In the genomic region with DNA sequence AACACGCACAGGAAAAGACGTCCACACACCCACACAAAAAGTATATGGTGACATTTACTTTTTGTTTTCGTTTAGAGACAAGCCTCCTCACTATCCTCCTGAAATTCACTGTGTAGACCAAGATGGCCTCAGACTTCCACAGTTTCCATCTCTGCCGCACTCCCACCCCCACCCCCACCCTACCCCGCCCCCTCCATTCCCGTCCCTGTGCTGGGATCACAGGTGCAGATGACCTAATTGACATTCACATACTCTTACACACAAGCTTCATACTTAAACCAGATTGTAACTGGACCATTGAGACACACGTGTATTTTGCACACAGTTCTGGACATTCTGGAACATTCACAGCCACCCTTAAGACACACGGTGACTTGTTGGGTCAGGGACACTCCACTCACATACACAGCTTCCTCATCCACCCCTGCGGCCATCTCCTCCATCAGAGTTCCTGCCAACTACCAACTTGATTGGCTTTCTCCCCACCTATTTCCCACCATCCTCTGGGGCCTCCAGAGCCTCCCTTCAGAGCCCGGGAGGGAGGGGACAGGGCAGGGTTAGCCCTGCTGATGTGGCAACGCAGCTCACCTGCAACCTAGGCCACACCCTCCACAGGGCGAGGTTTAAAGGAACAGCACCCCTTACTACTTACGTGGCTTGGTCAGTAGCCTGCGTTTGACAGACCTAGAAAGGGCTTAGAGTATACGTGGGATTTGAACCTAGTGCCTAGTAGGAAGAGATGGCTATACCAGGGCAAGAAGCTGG, we compare ENCODE assay signal across 8 mouse cellular contexts. TPM values are rescaled to one million over a fixed set of nuclear protein-coding genes. Genes with fewer than 3 reads are reported as not detected.
DNase-seq lines count a peak whose midpoint lies in the region; ATAC-seq and TF ChIP-seq lines count a peak whose summit lies in the region.

No protein-coding gene starts in this region.

- DNase-seq in urinary bladder, adult 18-20 months (ENCODE audit: low spot score in 2 of 2), result peak; percentile 75 to 77
- no peak for DNase-seq in urinary bladder, postnatal 10 days (ENCODE audit: low spot score)
- peak; percentile 84 for DNase-seq in intestine, embryonic 14.5 days (ENCODE audit: low spot score)
- peak; percentile 73 for DNase-seq in liver, postnatal 0 days
- peak; percentile 90 for DNase-seq in yolk sac, embryonic 10.5 days (ENCODE audit: low spot score)
- no peak for DNase-seq in gastrocnemius, adult 18-20 months (ENCODE audit: low spot score)
- DNase-seq in right cerebral cortex, postnatal 36 days (ENCODE audit: low spot score in 2 of 2), result no peak

- H3K4me3 ChIP-seq in intestine, embryonic 14.5 days (ENCODE audit: low read depth, low read length), result peak overlapping the region; percentile 8; the same call in 1 of the 2 replicates
- 0 out of 2 replicates have a peak overlapping the region, but pooled peaks have one; percentile 6 for H3K4me3 ChIP-seq in liver, postnatal 0 days (ENCODE audit: low read depth, low read length)
- H3K4me3 ChIP-seq in forebrain, embryonic 13.5 days, result no peak overlapping the region

- 18% methylated on average over 15 of the region's 15 CpGs for WGBS in intestine, embryonic 14.5 days
- WGBS in liver, postnatal 0 days (ENCODE audit: insufficient replicate concordance), result 28% methylated on average over 15 of the region's 15 CpGs
- 27% methylated on average over 15 of the region's 15 CpGs for WGBS in forebrain, embryonic 13.5 days

- H3K36me3 ChIP-seq in intestine, embryonic 14.5 days (ENCODE audit: control insufficient read depth, insufficient read depth, low read length), result no peaks in the 10 kb centered on the region
- H3K36me3 ChIP-seq in liver, postnatal 0 days (replicated peaks; ENCODE audit: insufficient read depth, low read length), result no peaks in the 10 kb centered on the region
- no peaks in the 10 kb centered on the region for H3K36me3 ChIP-seq in forebrain, embryonic 13.5 days (ENCODE audit: poor library complexity, severe bottlenecking)

- 0 out of 2 replicates have a peak, but pooled peaks have one; percentile 40 for TF ChIP-seq EP300 in liver, postnatal 0 days (IDR thresholded peaks at IDR 0.05; ENCODE audit: low read depth)

- ATAC-seq in intestine, embryonic 14.5 days (replicated peaks; ENCODE audit: low FRiP score, low TSS enrichment, low read depth), result peak; percentile 91
- ATAC-seq in liver, postnatal 0 days, result peak; percentile 95
- ATAC-seq in forebrain, embryonic 13.5 days, result no peak

- 0 out of 2 replicates have a peak overlapping the region, but pooled peaks have one; percentile 11 for H3K27ac ChIP-seq in intestine, embryonic 14.5 days (ENCODE audit: low read depth)
- H3K27ac ChIP-seq in liver, postnatal 0 days (ENCODE audit: low read depth), result peak overlapping the region; percentile 76
- no peak overlapping the region for H3K27ac ChIP-seq in forebrain, embryonic 13.5 days

- TF ChIP-seq CTCF in liver, postnatal 0 days (IDR thresholded peaks at IDR 0.05; ENCODE audit: low read depth), result no peak

- no peaks in the 10 kb centered on the region for H3K9me3 ChIP-seq in intestine, embryonic 14.5 days (ENCODE audit: control insufficient read depth, low read length)
- no peaks in the 10 kb centered on the region for H3K9me3 ChIP-seq in liver, postnatal 0 days (ENCODE audit: low read length)
- no peaks in the 10 kb centered on the region for H3K9me3 ChIP-seq in forebrain, embryonic 13.5 days (replicated peaks)

- 0 out of 2 replicates have a peak overlapping the region, but pooled peaks have one; percentile 13 for H3K9ac ChIP-seq in intestine, embryonic 14.5 days (ENCODE audit: low read length)
- no peak overlapping the region for H3K9ac ChIP-seq in liver, postnatal 0 days (replicated peaks)
- H3K9ac ChIP-seq in forebrain, embryonic 13.5 days, result no peak overlapping the region

- peak overlapping the region; percentile 29 for H3K4me2 ChIP-seq in intestine, embryonic 14.5 days (ENCODE audit: low read length)
- peak overlapping the region; percentile 47 for H3K4me2 ChIP-seq in liver, postnatal 0 days (ENCODE audit: low read depth, low read length)
- H3K4me2 ChIP-seq in forebrain, embryonic 13.5 days, result no peak overlapping the region

- no peaks in the 10 kb centered on the region for H3K27me3 ChIP-seq in intestine, embryonic 14.5 days (replicated peaks; ENCODE audit: control insufficient read depth, insufficient read depth, low read length)
- H3K27me3 ChIP-seq in liver, postnatal 0 days (ENCODE audit: insufficient read depth, low read length), result no peaks in the 10 kb centered on the region
- no peaks in the 10 kb centered on the region for H3K27me3 ChIP-seq in forebrain, embryonic 13.5 days

- peaks cover 10% of the 10 kb centered on the region; the same call in 1 of the 2 replicates for H3K4me1 ChIP-seq in intestine, embryonic 14.5 days (replicated peaks; ENCODE audit: control insufficient read depth, insufficient read depth, low read length)
- peaks cover 6% of the 10 kb centered on the region; the same call in 1 of the 2 replicates for H3K4me1 ChIP-seq in liver, postnatal 0 days (ENCODE audit: insufficient read depth)
- peaks cover 7% of the 10 kb centered on the region for H3K4me1 ChIP-seq in forebrain, embryonic 13.5 days

RNA-seq across cellular contexts. Expression of gene C77080, which starts 11.0 kb away (rescaled TPM):
- polyA plus RNA-seq in intestine, embryonic 14.5 days (2014; fragmentation: Nextera tagmentation; extraction: Ambion mirVana), result 7.2 and 7.4 TPM in 2 replicates
- 1.4 and 1.8 TPM in 2 replicates for polyA plus RNA-seq in liver, postnatal 0 days (2015; fragmentation: Nextera tagmentation; extraction: Ambion mirVana)
- total RNA-seq in gastrocnemius, adult 18-20 months (2021), result 1 to 10 TPM; 1.4 to 1.8 TPM
- polyA plus RNA-seq in forebrain, embryonic 13.5 days (2015; fragmentation: Nextera tagmentation; extraction: Ambion mirVana), result 3.7 and 3.8 TPM in 2 replicates

RNA-seq across cellular contexts. Expression of gene Sync, which starts 15.2 kb away (rescaled TPM):
- polyA plus RNA-seq in intestine, embryonic 14.5 days (2014; fragmentation: Nextera tagmentation; extraction: Ambion mirVana), result 1.3 and 2.1 TPM in 2 replicates
- polyA plus RNA-seq in liver, postnatal 0 days (2015; fragmentation: Nextera tagmentation; extraction: Ambion mirVana), result 0.15 TPM in 1 of 2 replicates, not detected in the other
- total RNA-seq in gastrocnemius, adult 18-20 months (2021), result 10 to 100 TPM; 49.2 to 49.5 TPM
- polyA plus RNA-seq in forebrain, embryonic 13.5 days (2015; fragmentation: Nextera tagmentation; extraction: Ambion mirVana), result 0.18 and 0.19 TPM in 2 replicates

Comparison
In these comparisons a context has a peak if more than half of its experiments do, and no peak if none do; other contexts are left out.
1. DNase-seq: peak in urinary bladder, adult 18-20 months (2 of 2), intestine, embryonic 14.5 days (single experiment), liver, postnatal 0 days (single experiment) and yolk sac, embryonic 10.5 days (single experiment); none in urinary bladder, postnatal 10 days (single experiment), gastrocnemius, adult 18-20 months (single experiment) and right cerebral cortex, postnatal 36 days (0 of 2).